Mouse (Mus musculus) layer of hippocampus, postnatal 25 days (tissue): ENCODE measurements around the gene Fscn1. TPM values are rescaled to one million over a fixed set of nuclear protein-coding genes. Genes with fewer than 3 reads are reported as not detected.

Experiments
- DNase-seq, 2 experiments: peaks; one replicate each; pipeline ENCODE4 v3.0.0; 2022; ENCODE audit warnings: mixed read lengths in 2 of 2, low spot score in 1 of 2; ENCODE audit errors: extremely low spot score in 1 of 2
- total RNA-seq, 2 experiments: library from RNA; stranded (reverse); gene quantifications; 2 replicates each; pipeline ENCODE4 v1.2.3; 2021

The Fscn1 gene
- total RNA-seq, 2 experiments from 2014 or later: 229 to 232 TPM

DNA sequence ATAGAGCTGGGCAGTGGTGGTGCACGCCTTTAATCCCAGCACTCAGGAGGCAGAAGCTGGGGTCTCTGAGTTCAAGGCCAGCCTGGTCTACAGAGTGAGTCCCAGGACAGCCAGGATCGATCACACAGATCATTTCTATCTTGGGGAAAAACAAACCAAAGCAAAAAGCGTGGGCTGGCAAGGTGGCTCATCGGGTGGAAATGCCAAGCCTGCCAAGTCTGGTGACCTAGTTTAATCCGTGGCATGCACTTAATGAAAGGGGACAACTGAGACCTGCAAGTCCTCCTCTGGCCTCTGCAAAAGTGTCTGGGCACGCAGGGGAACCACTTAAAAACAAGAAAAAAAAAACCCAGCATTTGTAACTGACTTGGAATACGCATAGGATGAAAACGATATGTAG lies 27.4 kb upstream of the Fscn1 start:
- no peak for DNase-seq

- DNase-seq: peak; percentile 53 to 61
Measured at GRCm38 (mm10) chr5:142935642-142936335, 24.4 kb upstream of the Fscn1 start.

- peak; percentile 93 to 94 for DNase-seq
Measured at GRCm38 (mm10) chr5:142936336-142936719, 23.8 kb upstream of the Fscn1 start.

DNA sequence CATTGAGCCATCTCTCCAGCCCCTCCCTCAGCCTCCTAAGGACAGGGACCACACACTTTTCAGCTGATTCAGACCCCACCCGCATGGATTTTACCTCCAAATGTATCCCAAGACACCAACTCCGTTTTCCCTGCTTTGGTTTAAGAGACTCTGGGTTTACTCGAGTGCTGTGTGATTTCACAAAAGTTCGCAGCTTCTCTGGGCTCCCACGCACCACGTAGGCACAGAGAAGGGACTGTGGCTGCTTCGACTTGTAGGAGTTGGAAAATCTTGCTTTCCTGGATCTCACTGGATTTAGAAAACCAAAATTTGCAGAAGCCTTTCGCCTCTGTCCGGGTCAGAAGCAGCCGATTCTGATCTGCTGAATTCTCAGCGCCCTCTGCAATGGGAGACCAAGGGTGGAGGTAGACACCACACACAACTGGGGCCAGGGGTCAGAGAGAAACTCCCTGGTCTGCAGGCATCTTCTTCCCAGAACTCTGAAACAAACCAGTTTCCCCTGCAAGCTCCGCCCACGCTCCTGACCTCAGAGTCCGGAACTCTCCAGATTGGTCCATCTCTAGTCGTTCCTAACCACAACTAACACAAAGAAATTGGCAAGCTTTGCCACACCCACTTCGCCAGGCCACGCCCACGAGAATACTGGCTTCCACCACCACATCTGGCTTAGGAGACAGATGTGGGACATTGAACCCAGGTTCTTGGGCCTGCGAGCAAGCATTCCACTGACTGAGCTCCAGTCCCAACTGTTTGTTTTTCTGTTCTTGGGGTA lies 22.0 kb upstream of the Fscn1 start:
- no peak for DNase-seq

DNA sequence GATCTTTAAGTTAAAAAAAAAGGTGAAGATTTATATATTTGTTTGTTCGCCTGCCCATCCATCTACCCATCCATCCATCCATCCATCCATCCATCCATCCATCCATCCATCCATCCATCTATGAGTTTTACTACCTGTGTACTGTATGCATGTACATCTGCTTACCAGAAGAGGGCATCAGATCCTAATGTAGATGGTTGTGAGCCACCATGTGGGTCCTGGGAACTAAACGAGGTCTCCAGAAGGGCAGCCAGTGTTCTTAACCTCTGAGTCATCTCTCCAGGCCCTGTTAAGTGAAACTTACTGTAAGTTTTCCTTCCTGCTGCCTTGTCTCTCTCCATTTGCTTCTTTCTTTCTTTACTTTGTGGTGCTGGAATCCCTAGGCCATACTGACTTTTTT lies 19.8 kb upstream of the Fscn1 start:
- no peak for DNase-seq

DNA sequence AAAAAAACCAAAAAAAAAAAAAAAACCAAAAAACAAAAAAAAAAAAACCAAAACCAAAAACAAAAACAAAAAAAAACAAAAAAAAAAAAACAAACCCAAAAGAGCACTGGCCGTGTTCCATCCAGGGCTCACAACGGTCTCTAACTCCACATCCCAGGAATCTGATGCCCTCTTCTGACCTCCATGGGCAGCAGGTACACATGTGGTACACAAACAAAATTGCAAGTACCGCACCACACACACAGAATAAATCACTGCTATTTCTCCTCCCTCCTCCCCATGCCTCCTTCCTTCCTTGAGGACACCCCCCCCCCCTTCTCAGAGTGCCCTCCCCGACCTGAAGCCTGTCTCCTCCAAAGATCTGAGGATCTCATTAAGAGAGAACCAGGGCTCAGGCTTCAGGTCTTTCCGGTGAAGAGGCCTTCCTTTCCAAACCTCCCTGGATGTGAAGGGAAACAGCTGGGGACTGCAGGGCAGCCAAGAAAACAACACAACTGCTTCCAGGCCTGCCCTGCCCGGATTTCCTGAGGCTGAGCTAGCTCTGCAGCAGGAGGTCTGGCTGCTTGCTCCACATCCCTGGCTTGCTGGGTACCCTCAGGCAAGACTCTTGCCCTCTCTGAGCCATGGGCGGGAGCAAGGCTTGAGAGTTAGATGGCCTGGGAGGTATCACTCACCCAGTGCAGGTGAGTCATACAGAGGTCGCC lies 15.0 kb upstream of the Fscn1 start:
- no peak for DNase-seq

DNA sequence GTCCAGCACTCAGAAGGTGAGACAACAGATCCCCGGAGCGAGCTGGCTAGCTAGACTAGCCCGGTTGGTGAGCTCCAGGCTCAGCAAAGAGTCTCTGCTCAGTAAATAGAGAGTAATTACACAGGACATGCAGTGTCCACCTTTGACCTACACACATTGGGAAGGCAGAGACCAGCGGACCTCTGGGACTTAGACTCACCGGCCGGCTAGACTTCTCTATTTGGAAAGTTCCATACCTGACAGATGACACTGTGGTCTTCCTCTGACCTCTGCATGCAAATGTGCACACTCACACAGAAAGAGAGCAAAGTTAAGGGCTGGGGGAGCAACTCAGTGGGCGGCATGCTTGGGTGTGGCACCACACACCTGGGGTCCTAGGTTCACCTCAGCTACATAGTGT lies 12.7 kb upstream of the Fscn1 start:
- DNase-seq: no peak

DNA sequence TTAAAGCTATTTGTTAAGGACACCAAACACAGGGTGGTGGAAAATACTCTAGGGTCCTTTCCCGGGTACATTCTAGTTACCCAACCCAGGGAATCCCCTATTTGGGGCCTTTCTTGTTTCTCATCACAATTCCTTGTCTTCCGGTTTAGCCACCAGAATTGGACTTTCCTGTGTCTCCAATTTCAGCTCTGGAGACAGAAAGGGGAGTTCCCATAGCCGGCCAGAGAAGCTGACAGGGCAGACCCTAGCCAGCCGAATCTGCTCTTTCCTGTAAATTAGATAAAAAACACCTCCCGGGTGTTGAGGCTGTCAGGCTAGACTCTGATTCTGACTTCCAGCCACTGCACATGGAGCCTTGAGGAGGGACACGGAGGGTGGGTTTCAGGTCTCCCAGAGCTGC lies 10.6 kb upstream of the Fscn1 start:
- DNase-seq: no peak

GRCm38 (mm10) chr5:142950405-142950804 lies 9.7 kb upstream of the Fscn1 start:
- DNase-seq: no peak

DNA sequence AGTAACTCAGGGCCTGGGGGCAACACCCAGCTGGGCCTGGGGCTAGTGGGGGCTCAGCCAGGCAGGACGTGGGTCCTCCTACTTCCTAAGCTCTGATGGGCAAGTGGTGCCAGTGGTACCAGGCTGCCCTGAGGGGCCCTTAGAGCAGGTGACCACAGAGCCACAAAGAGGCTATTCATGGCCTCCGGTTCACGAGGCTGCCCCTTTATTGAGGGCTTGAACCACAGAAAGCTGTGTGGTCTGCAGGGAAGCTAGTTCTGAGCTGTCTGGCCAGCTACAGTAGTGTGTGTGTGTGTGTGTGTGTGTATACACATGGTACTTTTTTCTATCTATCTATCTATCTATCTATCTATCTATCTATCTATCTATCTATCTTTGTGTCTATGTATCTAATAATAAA lies 6.5 kb upstream of the Fscn1 start:
- no peak for DNase-seq

DNA sequence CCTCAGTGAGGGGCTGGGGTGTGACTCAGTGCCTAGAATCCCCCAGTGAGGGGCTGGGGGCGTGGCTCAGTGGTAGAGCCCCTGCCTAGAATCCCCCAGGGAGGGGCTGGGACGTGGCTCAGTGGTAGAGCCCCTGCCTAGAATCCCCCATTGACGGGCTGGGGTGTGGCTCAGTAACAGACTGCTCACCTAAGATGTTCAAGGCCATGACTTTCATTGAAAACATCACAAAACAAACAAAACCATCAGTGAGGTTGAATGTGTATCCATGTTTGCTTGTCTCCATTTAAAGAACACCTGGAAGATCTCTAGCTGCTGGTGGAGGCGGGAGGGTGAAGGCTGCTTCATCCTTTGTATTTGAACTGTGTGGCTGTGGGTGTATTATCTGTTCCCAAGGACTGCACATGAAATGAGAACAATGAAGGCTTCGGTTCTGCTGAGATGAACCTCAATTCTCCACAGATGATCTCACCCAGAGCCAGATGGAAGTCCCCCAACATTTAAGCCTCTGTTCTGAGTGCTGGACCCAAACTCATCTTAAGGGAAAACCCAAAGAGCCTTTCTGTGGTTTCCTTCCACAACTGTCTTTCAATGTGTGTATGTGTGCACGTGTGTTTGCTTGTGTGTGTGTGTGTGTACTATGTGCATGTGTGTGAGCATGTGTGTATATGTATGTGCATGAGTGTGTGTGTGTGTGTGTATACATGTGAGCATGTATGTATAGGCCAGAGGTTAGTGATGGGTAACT lies 3.0 kb upstream of the Fscn1 start:
- DNase-seq: no peak

DNA sequence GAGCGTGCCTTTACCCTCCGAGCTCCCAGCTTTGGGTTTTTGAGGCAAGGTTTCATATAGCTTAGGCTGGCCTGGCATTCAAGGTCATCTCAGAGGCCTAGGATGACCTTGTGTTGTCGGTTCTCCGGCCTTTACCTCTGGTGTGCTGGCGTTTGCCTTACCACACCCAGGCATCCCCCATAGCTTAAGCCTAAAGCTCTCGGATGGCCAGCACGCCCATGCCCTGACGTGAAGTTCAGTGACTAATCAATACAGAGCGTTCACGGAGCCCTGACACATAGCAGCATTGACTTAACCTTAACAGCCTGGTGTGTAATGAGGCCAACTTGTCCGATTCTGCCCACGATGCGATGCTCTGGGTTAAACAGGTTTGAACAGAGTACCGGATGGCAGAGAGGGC lies 1.7 kb upstream of the Fscn1 start:
- DNase-seq: no peak

GRCm38 (mm10) chr5:142959156-142959555 lies 987 bp upstream of the Fscn1 start:
- DNase-seq: no peak

GRCm38 (mm10) chr5:142960775-142961271 lies 680 bp downstream of the Fscn1 start:
- no peak for DNase-seq

DNA sequence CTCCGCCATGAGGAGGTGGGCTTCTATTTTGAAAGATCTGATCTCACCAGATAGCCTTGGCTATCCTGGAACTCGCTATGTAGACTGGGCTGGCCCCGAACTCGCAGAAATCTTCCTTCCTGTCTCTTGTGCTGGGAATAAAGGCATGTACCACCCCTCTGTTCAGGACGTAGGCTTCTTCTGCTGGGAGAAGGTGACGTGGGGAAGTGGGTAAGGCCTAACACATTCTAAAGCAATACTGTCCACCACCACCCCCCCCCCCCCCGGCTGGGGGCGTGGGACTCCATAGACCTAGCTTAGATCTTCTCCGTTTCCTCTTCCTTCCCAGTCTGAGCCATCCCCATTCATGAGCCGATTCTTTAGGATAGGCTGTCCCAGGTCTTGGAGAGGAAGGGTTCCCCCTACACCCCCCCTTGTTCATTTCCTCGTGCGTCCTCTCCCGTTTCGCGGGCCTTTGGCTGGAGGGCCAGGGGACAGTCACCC lies 1.3 kb downstream of the Fscn1 start:
- DNase-seq: no peak

DNA sequence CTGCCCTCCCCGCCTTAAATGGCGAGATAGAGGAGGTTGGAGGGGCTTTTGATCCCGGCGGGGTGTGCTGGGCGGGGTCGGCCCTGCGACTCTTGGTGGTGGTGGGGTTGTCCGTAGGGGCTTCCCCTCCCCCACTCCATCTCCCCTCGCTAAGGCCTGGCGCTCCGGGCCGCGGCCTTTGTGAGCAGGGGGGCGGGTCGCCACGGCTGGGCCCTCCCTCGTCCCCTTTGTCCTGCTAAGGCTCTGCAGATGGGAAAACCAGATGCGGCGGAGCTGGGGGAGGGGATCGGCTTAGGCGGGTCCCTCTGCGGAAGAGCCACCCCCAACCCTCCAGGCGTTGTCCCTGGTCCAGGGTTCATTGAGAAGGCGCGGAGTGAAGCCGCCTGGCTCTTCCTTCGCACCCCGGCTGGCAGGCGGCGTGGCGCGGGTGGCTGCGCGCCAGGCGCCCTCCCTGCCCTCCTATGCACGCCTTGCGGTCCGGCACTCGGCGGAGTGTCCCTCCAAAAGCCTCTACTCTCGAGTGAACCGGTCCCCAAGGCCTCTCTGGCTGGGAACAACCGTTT lies 1.8 kb downstream of the Fscn1 start:
- peak in 1 of 2 experiments; percentile 52 for DNase-seq

DNA sequence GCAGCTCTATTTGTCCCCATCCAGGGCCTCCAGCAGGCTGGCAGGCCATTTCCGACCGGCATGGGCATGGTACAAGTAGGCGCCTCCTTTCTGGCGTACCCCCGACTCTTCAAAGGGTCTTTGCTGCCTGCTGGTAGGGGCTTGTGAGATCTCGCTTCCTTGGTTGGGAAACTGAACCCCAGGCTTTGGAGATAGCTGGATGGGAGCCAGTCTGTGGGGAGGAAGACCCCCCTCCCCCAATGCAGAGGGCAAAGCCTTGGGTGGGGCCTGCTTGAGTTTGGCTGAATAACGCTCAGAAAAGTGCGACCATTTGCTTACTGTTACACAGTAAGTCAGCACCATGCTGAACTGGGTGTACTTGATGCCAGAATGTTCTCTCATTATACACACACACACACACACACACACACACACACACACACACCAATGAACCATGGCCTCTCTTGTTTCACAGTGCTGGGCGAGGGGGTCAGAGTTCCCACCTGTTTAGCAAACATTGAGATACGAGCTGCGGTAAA lies 2.4 kb downstream of the Fscn1 start:
- no peak for DNase-seq

DNA sequence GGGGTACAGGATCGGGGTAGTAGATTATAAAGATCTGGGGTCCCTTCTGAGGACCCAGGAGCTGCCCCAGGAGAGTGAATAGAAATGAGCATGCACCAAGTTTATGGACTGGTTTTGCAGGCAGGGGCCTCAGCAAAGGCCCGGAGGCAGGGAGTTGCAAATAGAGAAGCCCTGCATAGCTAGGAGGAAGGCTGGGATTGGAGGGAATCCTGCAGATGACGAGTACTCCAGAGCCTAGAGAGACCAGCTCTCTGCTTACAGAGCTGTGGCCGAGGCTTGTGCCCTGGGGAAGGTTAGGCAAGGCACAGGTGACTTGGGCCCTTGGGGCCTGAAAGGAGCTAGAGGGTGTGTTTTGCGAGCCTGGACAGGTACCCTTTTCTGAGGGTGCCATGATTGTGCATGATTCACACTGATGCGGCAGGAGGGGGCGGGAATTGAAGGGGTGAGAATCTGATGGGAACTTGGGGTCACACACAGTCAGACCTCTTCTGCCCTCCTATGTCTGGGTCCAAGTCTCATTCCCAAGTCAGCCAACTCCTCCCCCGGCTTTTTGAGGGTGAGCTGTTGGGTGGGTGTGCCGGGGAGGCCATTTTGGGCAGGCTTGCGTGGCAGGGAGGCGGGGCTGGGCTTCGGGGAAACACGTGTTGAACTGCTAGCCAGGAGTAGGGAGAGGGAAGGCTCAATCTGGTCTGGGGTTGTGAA lies 3.0 kb downstream of the Fscn1 start:
- DNase-seq: peak in 1 of 2 experiments; percentile 56
